Mouse (Mus musculus) ovary, postnatal 14 days (tissue): ENCODE data around the gene F2r.

ENCODE experiments used
- DNase-seq: peaks from one replicate; pipeline ENCODE4 v3.0.0; 2022; ENCODE audit warnings: low spot score

Gene F2r

DNA sequence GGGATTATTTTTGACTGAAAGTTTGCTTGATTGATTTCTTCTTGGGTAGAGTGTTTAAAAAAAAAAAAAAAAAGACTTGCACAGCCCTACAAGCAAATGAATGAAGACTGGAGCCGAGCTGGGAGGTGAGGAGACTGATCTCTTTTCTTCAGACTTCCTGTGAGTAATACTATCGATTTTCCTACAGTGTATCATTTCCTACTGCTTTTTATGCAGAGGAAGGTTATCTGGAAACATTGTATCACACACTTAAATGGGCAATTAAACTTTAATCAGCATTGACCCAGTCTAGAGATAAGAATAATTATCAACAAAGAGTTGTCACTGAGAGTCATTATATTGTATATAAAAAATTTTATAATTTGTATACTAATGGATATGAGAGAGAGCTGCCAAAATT, 12.5 kb upstream of the F2r start:
- DNase-seq: no peak

DNA sequence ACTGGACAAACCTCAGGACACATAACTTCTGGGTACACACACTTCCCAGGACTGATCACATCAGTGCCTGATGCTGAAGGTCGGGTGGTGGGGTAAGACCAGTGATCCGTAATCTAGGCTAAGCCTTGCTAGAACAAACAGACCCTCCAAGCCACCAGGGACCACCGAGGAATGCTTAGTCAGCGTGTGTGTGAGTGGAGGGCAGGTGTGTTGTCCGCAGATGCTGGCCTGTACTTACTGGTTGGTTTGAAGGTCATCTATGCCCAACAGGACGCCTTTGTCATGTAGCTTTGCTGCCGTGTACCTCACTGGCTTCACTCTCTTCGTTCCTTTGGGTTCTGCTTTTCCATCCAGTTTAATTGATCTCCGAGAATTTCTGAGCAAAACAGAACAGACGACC, 11.5 kb upstream of the F2r start:
- no peak for DNase-seq

DNA sequence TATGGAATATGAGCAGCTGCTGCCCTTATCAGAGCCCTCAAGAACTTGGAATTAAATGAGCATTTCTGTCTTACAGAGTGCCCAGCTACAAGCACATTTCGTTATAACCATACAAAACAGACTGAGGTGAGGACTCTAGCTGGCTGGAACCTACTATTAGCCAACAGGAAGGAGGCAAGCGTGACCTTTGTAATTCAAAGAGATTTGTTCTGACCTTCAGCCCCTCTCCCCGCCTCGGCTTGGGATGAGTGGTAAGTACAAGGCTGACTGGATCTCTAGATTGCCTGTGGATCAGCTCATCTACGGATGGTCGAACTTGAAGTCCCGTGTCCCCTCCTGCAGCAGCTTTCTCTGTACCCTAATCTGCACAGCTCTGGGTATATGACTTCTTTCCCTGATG, 8.4 kb upstream of the F2r start:
- DNase-seq: no peak

DNA sequence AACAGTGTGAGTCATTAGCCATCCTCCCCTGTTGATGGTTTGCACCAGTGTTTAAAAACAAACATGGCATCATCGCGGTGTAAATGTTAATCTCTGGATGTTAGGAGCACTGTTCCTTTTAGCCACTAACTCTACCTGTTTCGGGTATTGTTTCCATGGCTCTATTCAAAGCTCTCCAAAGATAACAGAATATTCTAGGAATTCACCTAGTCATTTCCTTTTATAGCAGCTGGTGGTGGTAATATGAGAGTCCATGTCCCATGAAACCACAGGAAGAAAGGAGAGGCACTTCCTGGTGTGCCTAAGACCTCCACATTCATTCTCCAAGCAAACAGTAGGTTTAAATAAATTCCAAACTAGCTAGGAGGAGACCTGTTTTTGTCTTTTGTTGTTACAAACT, 4.8 kb upstream of the F2r start:
- DNase-seq: no peak

DNA sequence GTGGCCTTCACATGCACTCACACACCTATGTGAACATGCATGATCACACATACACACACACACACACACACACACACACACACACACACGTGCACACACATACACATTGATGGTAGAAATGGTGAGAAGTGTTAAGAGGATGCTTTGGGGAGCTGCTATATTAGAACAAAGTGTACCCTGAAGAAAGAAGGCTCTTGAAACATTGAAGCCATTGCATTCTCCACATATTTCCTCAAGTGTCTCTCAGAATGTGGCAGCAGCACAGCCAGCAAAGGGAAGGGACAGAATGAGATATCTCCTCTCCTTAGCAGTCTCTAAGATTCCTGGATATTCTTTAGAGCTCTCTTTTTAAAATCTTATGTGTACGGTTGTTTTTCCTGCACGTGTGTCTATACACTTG, 3.3 kb upstream of the F2r start:
- no peak for DNase-seq

DNA sequence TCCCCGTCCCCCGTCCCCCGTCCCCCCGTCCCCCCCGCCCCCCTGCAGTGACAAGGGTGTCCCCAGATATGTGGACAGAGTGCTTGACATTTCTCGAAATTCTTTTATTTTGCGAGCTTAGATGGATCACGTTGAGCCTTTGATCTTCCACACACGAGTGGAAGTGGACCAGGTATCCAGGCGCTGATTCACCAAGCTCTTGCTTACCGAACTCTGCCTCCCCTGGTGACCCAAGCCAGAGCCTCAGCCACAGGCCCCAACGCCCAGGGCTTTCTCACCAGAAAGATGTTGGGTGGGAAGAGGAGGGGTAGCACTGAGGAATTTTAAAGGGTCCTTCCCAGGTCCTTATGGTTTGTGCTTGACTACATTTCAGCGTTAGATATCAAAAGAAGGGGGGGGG, 572 bp upstream of the F2r start:
- DNase-seq: no peak

DNA sequence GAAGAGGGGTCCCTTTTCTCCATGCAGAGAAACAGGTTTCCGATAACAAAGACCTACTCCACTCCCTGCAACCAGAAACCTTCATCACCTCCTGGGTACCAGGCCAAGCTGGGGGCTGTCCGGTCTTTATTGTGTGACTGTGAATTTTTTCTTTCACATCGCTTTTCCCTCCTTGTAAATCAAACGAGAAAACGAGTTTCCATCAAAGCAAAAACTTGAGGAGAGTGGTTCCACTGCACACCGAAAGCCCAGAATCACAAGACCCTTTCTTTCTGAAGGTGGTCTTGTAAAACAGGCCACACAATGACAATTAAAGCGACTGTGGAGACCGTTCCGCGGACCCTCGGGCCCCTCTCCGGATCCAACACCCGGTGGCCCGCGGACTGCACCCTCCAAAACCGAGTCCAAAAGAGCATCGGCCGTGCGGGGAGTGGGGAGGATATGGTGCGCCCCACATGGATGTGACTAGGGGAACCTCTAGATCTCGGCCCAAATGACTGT, 566 bp downstream of the F2r start:
- DNase-seq: no peak

DNA sequence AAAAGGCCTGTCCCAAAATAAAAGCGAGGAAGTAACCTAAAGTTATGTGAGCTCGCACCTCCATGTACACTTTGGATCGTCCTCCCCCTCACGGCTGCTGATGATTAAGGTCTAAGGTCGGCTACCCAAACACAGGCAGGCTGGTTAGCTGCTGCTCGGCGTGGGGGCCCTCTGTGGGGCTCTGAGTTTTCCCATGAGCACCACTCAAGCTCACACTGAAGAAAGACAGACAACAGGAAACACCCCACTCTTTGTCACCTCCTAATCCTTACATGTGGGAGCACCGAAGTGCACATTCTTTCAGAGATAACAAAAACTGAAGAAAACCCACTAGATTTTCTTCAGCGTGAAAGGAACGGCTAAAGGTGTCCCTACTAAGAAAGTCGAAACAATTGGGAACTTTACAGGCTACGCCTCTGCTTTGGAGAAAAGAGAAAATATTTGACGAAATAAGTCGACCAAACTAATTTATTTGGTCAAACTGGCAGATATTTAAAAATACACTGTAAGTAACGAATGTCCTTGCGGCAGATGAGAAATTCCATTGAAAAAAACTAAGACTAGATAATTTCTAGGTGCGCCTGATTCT, 1.1 kb downstream of the F2r start:
- no peak for DNase-seq

DNA sequence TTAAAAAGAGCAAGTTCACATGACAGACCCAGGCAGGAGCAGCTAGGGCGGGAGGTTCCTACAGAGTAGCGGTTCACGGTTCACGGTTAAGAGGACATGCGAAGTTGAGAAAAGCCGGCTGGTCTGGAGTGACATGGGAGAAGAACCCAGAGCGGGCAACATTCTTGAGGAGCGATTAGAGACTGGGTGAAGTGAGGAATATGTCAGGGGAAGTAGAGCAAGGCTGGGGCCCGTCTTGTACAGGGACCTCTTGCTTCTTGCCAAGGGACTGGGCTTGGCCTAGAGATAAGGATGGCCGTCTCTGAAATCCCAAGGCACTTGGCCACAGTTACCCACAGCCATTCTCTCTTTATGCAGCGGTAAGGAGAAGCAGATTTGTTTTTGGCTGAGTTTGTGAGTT, 1.8 kb downstream of the F2r start:
- DNase-seq: no peak

DNA sequence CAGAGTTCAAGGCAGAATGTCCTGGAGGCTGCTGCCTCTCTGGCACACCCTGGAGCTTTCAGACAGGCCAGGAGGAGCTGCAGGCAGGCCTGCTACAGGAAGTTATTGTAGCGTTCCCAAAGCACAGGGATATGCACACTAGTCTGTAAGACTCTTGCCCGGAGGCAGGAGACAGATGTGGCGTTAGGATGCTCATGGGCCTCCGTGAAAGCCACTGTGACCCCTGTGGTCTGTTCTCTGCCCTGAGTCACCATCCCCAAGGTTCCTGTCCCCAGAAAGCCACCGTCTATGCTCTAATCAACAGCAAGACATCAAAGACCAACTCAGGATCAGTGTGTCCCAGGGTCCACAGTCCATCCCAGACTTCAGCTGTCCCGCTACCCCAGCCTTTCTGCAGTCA, 3.5 kb downstream of the F2r start:
- no peak for DNase-seq

DNA sequence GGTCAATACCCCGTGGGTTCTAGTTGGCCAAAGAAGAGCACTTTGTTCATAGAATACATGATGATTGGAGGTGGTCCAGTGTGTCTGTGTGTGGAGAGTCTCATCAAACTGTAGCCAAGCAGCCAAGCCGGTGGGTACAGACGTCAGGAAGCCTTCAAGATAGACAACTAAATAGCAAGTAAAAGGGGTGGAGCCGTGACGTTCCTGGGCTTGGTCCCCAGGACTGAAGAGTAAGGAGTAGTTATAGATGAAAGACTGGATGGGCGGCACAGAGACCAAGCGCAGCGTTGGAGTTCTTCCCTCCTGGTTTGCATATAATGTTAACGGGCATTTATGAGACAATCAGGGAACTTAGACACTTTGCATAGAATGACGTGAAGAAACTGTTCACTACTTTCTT, 6.0 kb downstream of the F2r start:
- DNase-seq: no peak

DNA sequence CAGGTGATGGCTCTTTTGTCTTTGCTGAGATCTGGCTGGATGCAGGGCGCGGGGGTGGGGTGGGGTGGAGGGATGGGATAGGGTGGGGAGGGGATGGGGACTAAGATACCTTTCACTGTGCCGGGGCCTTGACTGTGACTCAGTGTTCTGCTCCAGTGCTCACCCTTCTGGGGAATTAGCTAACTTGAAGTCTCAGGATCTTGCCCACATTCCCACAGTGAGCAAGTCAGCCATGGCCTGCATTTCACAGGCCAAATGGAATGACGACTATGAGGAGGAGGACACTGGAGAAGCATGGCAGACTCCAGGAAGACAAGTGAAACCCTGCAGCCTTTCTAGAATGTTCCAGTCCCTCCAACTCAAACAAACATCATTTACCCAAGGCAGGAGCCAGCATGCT, 6.5 kb downstream of the F2r start:
- DNase-seq: no peak

DNA sequence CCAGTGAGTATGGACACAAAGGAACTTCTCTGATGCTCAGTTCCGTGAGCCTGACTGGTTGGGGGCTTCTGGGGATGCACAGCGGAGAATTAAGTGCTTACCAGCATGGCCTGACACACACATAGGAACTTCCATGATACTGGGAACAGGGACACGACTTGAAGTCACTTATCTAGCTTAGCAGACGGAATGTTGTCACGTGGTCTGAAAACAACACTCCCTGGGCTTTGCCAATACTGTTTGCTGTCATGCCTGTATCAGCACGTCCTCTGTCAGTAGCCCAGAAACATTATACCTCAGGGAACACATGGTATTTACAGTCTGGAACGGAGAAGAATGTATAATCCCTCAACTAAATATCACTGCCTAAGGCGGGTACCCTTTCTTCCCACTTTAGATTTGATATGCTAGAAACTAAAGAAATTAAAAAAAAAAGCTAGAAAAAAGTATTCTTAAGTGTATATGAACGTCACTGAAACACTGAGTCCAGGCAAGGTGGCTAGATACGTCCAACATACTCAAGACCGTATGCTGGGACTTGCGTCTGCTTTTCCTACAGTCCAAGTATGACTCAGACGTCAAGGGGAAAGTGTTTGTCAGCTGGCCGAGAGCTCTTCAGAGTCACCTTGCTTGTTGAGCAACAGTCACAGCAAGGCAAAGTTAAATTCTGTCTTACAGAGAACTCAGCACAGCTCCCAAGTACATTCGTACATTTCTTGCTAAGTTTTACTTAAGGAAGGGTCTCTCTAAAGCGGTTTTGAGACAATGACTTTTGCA, 7.3 kb downstream of the F2r start:
- DNase-seq: no peak

DNA sequence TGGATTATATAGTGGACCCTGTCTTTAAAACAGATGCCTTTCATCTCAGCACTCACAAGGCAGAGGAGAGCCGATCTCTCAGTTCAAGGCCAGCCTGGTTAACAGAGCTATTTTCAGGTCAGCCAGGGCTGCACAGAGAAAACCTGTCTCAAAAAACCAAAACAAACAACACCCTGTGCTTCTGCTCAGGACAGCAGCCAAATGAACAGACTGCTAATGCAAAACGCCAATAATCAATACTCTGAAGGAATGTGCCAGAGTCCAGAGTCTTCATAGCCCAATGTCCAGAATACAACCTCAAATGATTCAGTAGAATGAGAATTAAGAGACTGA, 9.2 kb downstream of the F2r start:
- no peak for DNase-seq

DNA sequence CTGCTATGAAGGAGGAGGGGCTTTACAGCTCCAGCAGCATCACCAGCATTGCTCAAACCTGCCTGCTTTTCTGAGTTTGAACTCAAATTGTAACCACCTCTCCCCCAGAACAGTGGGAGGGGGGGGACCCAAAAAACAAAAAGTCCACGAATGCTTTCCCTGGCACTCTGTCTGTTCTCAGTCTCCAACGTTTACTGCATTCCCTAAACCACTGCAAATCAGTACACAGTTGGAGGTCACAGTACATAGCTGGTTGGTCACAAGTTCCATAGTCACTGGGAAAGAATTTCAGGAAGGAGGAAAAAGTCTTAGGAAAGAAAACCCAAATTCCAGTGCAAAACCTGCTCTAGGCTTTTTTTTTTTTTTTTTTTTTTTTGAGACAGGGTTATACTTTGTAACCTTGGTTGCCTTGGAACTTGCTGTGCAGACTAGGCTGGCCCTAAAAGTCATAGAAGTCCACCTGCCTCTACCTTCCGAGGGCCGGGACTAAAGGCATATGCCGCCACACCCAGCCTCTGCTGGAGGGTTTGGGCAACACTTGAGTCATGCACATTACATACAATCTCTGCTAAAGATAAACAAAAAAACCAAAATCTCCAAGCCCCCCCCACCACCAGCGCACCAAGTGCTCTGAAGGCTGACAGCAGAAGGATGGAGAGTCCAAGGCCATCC, 9.7 kb downstream of the F2r start:
- no peak for DNase-seq

DNA sequence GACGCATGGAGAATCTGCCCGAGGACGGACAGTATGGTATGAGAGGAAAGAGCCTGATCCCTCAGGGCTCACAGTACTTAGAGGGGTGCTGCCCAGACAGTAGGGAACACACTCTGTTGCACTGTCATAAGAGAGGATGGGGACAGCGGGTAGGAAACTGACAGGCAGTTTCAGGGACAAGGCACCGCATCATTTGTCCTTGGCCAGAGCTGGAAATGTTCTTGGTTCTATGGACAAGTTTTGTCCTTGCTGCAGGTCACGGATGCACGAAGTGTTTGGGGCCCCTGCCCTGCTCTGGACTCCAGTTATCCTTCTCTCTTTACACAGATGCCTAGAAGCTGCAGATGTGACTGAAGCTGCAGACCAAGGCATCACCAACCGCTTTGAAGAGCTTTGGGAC, 11.3 kb downstream of the F2r start:
- DNase-seq: no peak

DNA sequence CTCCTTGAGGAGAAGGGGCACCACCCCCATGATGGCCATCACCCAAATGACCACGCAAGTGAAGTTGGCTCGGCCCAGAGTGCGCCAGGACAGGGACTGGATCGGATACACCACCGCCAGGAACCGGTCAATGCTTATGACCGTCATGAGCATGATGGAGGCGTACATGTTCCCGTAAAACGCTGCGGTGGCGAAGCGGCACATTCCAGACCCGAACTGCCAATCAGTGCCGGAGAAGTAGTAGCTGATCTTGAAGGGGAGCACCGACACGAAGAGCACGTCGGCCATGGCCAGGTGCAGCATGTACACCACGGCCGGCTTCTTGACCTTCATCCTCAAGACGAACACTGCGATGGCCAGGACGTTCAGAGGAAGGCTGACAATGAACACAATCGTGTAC, 14.0 kb downstream of the F2r start:
- DNase-seq: no peak

DNA sequence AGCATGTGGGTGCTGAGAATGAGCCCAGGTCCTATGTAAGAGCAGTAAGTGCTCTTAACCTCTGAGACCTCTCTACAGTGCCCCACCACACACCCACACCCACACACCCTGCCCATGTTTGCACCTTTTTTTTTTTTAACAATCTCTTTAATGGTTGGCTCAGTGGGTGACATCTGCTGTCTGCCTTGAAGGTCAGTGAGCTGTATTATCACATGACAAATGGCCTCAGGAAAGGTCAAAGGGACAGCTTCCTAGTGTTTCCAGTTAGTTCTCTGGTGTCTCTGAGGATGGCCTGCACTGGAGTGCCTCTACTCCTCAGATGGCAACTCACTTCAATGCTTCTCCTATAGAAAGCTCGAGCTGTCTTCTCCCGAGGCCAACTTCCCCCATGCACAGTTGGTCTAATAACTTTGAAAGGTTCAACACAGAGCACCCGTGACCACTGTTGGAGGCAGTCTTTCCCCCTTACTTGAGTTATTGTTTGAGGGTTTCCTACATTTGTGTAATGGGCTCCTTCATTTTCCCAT, 18.4 kb downstream of the F2r start:
- DNase-seq: no peak

DNA sequence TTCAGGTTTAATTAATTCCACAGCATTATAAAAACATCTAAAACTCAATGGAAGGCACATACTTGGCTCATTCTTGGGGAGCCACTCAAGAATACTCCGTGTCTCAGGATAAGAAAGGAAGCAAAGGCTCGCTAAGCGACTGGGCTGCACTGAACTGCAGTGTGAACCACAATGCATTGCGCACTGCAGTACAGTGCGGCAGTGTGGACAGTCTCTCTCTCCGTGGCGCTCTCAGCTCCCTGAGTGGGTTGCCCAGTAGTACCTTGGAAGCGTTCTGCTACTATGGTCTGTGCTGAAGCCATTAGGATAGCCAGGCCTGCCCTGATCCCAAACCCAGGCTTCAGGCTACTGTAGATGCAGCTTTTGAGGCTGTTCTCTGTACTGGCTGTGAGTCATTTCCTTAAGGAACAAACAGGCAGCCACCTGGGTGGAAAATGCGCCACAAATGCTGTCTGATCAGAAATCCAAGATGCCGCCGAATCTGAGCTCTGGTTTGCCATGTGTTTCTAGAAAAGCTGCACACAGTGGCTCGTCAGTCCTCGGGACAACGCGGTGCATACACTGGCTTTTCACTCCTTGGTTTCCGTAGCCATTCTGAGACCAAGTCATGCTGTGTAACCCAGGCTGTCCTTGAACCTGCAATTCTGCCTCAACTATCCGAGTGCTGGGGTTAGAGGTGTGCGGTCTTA, 19.9 kb downstream of the F2r start:
- DNase-seq: no peak

DNA sequence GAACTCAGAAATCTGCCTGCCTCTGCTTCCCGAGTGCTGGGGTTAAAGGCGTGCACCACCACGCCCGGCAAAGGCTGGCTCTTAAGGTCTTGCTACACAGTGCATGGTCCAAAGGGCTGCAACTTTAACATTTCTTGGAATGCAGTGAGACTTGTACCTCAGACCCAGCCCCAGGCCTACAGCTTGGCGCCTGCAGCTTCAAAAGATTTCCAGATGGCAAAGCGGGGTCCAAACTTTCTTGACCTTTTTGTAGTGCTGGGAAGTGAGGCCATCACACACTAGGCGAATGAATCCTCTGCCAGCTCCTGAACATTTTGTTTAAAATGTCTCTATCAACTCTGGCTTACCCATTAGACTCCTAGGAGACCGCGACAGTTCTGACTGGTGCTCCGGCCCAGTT, 20.7 kb downstream of the F2r start:
- no peak for DNase-seq

DNA sequence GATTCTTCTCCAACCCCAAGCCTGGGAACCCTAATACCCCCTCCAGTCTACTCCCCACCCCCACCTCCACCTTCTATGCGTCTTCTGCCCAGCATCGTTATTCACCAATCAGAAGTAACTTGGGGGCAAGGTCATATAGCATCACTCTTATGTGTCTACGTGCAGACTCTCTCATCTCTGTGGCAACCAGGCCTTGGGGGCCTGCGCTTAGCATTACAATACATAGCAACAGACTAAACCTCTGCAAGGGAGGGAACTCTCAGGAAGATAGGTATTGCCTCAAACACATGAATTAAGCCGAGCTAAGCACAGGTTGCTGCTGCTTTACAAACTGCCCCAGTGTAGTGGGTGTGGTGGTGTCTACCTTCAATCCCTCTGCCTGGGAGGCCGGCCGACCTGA, 21.6 kb downstream of the F2r start:
- no peak for DNase-seq

DNA sequence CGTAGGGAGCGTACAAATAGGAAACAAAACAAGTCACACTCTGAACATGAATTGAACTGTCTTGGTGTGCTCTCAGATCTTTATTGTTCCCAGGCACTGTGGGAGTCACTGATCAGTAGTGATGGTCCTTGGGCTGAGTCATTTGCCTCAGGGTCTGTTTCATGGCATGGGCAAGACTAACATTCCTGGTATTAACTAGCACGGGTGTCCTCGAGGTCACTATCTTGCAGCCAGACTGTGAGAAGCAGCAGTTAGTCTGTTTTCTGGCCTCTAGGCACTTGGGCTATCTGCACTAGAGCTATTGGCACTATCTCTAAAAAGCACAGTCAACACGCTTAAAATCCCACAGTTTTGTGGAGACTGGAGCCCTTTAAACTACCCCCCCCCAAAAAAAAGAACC, 22.4 kb downstream of the F2r start:
- DNase-seq: no peak

DNA sequence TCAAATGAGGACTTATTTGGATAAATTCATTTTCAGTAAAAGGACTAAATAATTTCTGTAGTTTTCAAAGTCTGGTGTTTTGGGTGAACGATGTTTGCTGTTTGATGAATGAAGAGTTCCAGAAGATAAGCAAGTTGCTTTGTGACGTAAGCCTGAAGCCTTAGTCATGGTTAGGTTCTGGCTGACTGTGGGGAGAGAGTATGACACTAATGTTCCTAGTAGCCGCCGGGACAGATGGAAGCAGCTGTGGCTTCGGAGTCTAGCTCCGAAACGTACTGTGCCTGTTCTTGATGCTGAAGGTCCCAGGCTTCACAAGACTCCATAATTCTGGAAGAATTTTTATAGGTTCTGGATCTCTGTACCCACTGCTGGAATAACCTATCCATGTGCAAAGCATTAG, 22.9 kb downstream of the F2r start:
- DNase-seq: no peak
